Mouse (Mus musculus) adrenal gland, postnatal 14 days (tissue): ENCODE measurements around the gene Astn1. TPM values are rescaled to one million over a fixed set of nuclear protein-coding genes. Genes with fewer than 3 reads are reported as not detected.

ENCODE experiments used
- DNase-seq: peaks from one replicate; pipeline ENCODE4 v3.0.0; 2021; ENCODE audit warnings: mixed read lengths
- microRNA-seq, 2 experiments: library from miRNA; unstranded; fragments of <30 nt; microRNA quantifications; one replicate each; pipeline ENCODE4 v1.2.0; 2021
- total RNA-seq: library from RNA; stranded (reverse); gene quantifications from 2 replicates; pipeline ENCODE4 v1.2.3, GENCODE M21; 2021

Gene Astn1
- total RNA-seq, 1 experiment from 2014 or later = 5.6 TPM

GRCm38 (mm10) chr1:158740949-158741348 is 378.9 kb downstream of the Astn1 start:
- DNase-seq = no peak

Small RNA genes lying within 50 kb of the gene (microRNA-seq; reads per million reads assigned to microRNA genes)
- gene Mir488 = 11.4 to 13.2 reads per million in 2 experiments

Other genes starting within 250 kb of the Astn1 start
- gene Brinp2, start 5.9 kb upstream of the Astn1 start, total RNA-seq = 0.52 and 2.4 TPM in 2 replicates